Mouse (Mus musculus): ENCODE measurements around the gene Mab21l3.

- TF ChIP-seq POLR2A (IDR thresholded peaks at IDR 0.05; ENCODE audit: borderline replicate concordance, insufficient read depth, low read length) (no peak), CTCF (IDR thresholded peaks at IDR 0.05; ENCODE audit: borderline replicate concordance, insufficient read depth, low read depth, low read length) (no peak)
Measured at GRCm38 (mm10) chr3:101778896-101779665, 69.7 kb downstream of the Mab21l3 start.
